Mouse (Mus musculus): ENCODE measurements around the gene Msmb.

The Msmb gene

DNA sequence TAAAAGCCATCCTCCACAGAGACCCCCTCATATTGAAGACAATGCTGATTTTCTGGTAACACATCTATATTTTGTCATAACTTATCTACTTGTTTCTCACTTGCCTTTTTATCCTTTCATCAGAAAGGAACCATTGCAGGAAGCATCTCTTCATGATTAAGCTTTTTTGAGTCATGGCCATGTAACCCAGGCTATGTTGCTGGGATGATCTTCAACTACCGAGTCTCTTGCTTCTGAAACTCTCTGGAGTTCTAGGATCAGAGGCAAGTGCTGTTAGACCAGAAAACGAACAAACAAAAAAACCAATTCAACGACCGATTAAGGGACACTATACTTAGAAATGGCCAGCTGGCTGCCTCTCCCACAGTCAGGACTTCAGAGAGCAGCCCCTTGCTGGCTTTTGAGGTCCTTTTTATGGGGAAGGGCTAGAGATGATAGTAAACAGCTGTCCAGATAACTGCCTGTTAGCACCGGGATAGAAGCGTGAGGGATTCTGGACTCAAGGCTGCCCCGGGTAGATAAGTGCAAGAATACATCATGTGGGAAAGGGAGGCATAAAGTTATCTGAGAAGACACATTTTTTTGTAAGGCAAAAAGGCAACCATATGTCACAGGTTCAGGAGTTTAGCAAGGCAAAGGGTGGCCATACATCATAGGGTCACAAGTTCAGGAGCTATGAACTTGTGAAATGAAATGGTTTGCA lies 4.1 kb downstream of the Msmb start:
- in situ Hi-C loops (cut with MboI) = no loop called here

DNA sequence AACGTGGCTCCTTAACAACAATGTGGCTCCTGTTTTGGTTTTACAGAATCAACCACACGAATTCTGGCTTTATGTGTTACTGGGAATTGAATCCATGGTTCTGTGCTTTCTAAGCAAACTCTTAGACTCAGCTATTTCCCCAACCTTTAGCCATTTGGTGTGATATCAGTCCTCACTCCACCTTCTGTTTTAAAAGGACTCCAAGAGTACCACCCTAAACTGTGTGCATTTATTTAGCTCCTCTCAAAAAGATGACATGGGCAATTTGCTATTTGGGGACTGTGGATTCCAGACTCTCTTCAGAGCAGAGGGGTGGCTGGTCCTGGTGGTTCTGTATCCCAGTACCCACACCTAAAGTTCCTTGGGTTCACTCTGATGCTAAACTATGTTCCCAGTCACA lies 4.8 kb downstream of the Msmb start:
- in situ Hi-C loops (cut with MboI) = no loop called here

DNA sequence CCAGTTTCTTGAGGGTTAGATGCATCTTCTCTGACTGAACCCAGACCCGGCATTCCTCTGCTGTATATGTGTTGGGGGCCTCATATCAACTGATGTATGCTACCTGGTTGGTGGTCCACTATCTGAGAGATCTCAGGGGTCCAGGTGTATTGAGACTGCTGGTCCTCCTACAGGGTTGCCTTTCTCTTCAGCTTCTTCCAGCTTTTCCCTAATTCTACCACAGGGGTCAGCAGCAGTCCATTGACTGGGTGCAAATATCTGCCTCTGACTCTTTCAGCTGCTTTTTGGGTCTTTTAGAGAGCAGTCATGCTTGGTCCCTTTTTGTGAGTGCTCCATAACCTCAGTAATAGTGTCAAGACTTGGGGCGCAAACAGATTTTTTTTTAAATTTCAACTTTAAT lies 9.0 kb downstream of the Msmb start:
- in situ Hi-C loops (cut with MboI) = no loop called here

DNA sequence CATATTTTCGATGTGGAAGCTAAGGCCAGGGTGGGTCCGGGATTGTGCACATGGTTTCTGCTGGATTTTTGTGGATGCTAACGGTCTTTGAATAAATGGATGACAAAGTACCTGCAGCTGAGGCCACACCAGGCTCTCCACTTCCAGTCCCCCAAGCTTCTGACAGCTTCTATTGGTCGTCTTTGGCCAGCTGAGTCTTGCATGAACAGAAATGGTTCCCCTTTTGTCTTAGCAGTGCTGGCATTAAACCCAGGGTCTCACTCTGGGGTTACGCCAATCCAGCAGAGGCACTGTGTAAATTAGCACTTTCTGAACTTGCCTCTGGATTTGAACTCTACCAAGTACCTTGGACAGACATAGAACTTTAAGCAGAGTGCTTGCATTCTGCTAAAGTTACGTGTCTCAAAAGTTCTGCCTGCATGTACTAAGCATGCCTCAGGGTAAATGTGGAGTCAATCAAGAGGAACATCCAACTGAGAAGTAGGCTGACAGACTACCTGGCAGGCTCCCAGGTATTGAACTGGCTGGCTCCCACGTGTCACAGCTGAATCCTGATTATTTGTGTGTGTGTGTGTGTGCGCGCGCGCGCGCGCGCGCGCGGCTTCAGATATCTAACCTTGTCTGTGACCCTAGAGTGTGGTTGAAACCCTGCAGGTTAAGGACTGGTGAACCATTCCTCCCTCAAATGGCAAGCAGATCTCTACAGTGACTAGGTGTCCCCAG lies 10.6 kb downstream of the Msmb start:
- in situ Hi-C loops (cut with MboI) = no loop called here

DNA sequence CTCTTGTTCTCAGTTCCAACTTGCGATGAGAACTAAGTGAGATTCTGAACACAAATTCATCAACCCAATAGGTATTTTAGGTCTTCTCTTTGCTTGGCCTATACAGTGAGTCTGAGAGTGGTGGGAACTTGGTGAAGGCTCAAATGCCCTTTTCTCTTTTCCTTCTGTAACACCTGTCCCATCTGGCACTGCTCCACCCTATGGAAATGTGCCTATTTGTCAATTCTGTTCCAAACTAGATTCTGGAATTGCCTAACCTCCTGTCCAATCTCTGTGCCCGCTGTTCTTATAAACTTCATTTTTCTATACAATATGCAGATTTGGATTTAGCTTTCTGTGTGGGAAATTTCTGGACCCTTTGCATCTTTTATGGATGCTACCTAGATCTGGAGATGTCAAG lies 11.3 kb downstream of the Msmb start:
- in situ Hi-C loops (cut with MboI) = no loop called here

DNA sequence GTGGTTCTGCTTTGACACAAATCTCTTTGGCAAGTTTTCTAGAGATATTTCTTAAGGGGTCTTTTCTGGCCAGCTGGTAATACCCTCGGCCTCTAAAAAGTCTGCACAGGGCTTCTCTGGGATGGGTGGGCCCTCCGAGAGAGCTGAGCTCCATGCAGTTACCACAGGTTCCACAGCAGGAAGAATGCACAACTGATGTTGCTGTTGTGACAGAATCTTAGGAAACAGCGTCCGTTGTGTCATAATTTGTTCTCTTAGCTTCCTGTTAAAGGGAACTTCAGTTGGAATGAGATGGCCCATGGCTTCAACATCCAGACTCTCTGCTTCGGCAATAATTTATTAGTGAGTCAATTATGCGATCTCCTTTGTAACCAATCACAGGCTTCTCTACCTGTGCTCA lies 12.9 kb downstream of the Msmb start:
- in situ Hi-C loops (cut with MboI) = no loop called here

DNA sequence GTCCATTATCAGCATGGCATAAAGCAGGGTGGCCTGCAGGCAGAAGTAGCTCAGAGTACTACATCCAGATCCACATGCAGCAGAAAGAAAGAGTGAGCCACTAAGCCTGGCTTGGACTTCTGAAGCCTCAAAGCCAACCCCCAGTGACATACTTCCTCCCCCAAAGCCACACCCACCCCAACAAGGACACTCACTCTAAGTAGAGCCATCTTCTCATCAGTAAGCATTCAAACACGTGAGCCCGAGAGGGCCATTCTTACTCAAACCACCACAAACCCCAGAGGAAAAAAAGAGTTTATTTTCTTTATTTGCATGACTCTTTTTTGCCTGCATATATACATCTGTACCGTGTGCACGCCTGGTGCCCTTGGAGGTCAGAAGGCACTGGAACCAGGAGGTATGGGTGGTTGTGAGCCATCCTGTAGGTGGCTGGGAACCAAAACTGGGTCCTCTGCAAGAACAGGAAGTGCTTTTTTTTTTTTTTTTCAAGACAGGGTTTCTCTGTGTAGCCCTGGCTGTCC lies 17.4 kb downstream of the Msmb start:
- in situ Hi-C loops (cut with MboI) = no loop called here

DNA sequence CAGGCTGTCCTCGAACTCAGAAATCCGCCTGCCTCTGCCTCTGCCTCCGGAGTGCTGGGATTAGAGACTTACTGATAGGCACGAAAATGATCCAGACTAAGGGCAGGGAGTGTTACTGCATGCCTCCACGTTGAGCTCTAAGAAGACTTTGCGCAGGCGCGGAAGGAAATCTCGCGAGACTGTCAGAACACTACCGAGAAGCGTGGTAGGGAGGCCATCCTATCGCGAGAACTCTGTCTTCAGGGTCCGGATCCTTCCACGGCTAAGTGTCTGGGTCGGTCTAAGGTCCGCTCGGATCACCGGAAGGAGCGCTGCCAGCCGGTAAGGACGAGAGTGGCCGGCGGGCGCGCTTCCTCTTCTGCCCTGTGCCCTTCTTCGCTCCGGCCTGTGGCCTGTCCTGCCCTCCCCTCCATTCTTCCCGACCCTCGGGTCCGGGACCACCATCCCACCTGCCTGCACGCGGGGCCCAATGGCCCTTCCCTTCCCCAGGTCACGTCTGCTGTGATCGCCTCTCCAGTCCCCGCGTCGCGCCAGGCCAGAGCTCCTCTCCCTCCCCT lies 17.9 kb downstream of the Msmb start, which contains the start of gene Ncoa4:
TSS of gene Ncoa4 (plus strand) at position 176 of the 557 bp plus-strand sequence.
- in situ Hi-C loops (cut with MboI) = no loop called here

DNA sequence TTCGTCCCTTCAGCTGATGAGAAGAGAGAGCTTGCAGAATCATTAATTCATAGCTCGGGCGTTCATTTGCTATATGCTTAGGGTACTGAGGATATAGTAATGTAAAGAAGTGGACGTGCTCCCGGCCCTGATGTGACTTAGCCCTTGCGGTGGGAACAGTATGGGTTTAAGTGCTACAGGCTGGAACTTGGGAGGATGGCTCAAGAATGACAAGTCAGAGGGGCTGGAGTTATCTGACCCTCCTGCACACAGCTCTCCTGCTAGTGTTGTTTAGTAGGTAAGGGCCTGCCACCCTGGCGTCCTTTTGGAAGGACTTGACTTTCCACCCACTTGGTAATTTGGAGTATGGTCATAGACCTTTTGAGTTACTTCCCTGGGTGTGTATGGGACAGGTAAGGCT lies 18.7 kb downstream of the Msmb start:
- in situ Hi-C loops (cut with MboI) = no loop called here

DNA sequence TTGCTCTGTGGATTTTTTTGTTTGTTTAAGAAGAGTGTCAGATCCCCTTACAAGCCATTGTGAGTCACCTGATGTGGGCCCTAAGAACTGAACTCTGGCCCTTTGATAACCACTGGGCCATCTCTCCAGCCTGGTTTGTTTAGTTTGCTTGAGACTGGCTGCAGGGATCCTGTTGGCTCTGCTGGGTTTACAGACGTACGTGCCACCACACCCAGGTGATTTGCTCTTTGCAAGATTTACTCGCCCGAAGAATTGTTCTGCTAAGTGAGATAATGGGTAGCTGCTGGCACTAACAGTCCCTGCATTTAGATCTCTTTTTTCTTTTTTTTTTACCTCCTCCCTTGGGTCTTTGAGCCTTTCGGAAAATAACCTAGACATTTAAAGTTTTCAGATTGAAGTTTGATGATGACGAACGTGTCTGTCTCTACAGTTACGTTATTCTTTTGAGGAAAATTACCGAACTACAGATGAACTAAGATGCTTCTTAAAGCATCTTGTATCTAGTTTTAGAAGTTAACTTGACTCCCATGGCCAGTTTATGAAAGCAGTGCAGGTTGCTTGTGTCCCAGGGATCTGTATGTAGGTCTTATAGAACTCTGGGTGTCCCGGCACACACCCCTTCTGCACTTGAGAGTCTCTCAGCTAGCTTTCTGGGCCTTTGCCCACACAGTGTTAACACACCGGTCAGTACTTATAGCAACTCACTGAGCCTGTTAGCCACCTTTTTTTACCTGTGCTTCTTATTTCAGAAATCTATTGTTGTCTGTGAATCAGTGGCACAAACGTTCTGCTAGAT lies 19.5 kb downstream of the Msmb start:
- in situ Hi-C loops (cut with MboI) = no loop called here

DNA sequence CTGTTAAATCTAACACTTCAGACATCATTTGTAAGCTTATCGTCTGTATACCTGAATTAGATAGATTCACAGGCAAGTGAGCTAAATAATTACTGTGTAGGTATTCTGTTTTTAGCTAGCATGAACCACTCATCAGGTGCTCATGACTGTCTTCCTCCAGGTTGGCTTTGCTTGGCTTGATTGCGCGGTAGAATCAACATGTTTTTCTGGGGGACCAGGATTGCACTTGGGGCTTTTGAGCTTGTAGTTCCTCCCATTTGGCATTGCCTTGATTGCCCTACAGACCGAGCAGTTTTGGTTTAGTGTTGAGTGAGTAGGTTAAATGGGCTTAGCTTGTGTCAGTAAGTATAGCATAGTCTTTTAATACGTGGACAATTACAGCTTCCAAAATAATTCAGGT lies 20.4 kb downstream of the Msmb start:
- in situ Hi-C loops (cut with MboI) = no loop called here

DNA sequence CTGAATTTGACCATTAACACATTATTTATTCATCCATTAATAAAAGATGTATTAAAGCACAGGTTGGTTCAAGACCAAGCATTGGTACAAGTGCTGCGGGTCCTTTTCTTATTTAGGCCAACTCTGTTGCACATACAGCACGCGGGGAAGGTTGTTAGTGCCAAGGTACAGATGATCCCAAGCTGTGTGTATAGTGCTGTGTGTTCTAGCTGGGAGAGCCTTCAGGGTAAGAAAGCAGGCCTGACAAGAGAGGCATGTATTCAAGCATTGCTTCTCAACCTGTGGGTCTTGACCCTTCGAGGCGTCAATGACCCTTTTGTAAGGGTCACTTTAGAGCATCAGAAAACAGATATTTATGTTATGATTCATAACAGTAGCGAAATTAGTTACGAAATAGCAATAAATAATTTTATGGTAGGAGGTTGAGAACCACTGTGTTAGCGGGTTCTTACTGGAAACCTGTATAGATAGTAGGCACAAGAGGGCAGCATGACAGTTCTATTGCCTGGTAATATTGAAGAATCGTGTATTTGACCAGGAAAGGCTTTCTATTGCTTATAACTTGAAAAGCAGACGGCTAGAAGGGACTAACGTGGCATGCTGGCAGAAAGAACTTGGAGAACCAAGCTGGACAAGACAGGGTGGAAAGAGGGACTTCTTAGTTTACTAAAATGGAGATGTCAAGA lies 21.5 kb downstream of the Msmb start:
- in situ Hi-C loops (cut with MboI) = no loop called here

DNA sequence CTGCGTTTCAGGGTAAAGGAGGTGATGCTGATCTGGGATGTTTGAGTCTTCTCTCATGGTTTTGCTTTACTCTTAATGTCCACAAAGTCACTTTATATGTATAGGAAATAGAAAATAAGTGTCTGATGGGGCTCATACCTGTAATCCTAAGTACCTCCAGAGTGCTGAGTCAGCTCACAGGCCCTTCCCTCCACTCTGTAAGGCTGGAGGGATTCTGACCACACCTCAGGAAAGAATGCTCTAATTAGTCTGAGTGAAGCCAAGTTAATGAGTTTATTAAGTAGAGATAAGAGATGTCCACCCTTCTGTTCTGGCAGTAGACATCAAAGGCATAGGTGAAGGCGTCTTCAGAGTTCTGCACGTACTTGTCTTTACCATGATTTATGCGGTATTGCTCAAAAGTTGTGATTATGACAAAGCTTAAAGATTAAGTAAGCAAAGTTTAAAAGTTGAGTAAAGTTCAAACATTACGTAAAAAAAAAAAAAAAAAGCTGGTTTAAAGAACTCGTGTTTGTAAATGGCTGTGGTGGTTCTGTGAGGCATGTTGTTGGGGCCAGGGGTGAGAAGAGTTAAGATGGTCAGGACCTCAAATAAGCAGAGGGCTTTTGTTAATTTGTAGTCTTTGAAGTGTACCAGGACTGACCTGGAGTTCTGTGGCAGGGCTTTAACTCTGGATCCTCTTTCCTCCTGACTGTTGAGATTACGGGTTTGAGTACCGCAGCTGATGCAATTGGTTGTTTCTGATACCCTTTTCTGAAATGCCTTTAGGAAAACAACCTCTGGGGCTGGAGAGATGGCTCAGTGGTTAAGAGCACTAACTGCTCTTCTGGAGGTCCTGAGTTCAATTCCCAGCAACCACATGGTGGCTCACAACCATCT lies 22.6 kb downstream of the Msmb start:
- in situ Hi-C loops (cut with MboI) = no loop called here

DNA sequence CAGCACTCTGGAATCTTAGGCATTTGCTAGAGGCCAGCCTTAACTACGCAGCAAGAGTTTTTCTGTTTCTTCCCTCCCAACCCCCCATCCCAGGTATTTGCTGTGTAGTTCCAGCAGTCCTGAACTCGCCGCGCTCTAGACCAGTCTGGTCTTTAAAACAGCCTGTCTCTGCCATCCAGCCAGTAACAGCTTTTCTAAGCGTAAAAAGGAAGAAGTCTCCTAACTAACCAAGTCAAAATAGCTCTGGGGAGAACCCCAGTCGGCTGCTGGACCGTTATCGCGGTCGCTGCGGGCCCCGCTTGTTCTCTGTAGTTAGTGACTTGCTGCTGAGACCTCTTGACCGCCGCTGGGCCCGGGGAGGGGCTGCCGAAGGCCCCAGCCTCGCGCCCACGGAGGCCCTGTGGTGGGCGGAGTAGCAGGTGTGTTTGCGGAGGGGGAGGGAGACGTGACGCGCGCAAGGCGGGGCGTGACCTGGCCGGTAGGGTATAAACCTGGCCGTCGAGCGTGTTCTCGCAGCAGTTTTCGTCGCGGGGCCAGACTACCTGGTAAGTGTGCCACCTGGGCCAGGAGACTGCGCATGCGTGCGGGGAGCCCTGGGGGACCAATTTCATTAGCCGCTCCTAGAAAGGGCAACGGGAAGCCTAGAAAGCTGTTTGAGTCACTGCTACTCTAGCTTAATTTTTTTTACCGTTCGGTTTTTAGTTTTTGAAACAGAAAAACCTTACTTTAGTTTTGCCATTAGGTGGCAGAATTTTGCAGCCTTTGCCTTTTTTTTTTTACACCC lies 23.6 kb downstream of the Msmb start:
- in situ Hi-C loops (cut with MboI) = no loop called here

DNA sequence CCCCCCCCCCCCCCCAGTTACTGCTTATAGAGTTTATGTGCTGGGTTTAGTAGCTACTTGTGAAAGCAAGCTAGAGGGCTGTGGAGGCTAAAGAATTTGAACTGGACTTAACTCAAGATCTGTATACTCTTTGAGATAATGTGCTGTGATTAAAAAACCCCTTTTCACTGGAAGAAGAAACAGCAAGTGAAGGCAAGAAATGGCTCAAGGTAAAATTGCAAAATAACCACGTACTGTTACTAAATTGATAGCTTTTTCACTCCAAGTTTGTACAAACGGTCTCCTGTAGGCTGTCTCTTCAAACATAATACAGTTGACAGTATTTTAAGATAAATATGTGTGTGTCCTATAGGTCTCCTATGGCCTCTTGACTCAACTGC lies 24.2 kb downstream of the Msmb start:
- in situ Hi-C loops (cut with MboI) = no loop called here

DNA sequence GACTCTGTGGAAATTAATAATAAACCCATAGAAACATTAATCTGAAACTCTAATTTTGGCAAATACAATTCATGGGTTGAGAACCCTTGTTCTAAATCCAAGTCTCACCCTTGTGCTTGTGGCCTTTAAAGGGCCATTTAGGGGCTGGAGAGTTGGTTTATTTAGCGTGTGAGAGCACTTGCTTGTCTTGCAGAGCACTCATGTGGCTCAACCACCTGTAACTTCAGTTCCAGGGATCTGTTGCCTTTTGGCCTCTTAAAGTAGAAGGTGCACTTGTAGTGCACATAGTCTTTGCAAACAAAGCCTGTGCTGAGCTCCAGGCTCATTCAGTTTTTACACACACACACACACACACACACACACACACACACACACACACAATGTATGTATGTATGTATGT lies 25.0 kb downstream of the Msmb start:
- in situ Hi-C loops (cut with MboI) = no loop called here

DNA sequence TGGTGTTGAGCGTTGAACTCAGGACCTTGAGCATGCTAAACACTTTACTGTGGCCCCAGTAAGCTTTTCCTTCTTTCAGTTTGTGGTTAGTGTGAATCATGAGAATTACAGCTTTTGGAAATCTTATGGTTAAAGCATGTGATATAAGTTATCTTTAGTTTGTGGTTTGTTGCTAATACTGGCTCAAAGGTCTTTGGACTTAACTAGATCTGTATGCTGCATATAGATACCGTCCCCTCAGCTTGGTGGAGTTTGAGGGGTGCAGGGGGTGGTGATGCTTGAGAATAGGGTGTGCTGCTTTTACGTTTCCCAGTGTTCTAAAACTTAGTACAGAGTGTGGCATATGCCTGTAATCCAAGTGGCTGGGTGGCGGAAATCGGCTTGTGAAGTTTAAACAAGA lies 25.5 kb downstream of the Msmb start:
- in situ Hi-C loops (cut with MboI) = no loop called here

DNA sequence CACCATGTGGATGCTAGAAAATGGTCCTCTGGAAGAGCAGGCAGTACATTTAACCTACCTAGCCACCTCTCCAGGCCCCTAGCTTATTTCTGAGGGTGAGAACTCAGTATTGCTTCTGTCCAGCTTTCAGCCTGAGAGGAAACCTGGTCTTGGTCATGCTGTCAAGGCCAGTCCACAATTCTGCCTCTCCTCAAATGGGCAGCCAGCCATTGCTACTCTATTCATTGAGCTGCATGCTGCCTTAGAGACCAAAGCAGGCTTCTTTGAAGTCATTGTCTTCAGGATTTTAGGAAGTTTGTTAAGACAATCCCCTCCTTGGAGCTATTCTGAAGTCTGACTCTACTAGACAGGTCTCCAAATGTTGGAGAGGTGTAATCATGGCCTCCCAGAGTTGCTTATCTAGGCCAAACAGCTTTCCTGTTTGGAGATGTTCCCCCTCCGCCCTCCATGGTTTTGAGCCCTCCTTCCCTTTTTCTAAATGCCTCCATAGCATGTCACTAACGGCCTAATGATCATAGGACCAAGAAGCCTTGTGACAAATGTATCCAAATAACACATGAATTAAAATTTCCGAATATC lies 26.9 kb downstream of the Msmb start:
- in situ Hi-C loops (cut with MboI) = no loop called here

DNA sequence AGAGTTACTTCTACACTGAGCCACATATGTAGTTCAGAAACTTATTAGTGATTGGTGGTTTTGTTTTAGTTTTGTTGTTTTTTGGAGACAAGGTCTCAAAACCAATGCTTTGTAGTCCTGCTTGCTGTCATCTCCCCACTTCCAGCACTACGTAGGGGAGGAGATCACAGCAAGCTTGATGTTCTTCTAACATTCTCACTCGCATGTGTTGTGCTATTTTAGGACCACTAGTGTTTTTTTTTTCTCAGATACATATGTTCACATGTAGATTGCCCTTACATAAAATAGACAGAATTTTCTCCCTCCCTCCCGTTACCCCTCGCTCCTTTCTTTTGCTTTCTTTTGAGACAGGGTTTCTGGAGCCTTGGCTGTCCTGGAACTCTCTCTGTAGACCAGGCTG lies 28.3 kb downstream of the Msmb start:
- in situ Hi-C loops (cut with MboI) = no loop called here

DNA sequence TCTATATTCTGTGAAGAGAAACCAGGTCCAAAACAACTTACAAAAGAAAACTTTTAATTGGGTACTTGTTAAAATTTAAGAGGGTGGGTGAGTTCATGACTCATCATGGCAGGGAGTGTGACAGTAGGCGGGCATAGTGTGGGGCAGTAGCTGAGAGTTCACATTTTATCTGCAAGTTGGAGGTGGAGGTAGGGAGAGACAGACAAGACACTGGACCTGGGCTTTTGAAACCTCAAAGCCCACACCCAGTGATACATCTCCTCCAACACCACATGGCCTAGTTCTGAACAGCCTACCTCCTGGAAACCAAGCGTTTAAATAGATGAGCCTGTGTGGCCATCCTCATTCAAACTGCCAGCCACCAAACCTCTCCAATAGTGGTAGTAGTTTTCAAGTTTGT lies 33.5 kb downstream of the Msmb start:
- in situ Hi-C loops (cut with MboI) = no loop called here

Data from mature B cell (primary cell).